Mouse (Mus musculus): ENCODE results near the gene Adamts17. TPM values are rescaled to one million over a fixed set of nuclear protein-coding genes. Genes with fewer than 3 reads are reported as not detected.
A peak's percentile ranks its signal among the peaks of the same experiment; 100 is the strongest.

Gene Adamts17
- polyA plus RNA-seq, 1 experiment = 2.1 TPM

DNA sequence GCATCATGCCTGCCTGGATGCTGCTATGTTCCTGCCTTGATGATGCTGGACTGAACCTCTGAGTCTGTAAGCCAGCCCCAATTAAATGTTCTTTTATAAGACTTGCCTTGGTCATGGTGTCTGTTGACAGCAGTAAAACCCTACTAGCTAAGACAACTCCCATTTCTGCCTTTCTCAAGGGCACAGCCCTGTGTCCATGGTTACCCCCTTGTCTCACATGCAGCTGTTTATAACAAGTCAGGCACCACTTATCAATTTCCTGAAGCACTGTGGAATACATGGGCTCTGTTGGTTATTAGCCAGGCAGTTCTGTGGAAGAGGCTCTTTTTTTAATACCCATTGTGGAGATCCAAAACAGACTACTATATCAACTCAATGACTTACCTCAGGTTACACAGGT, 193.1 kb downstream of the Adamts17 start:
- no peak for DNase-seq (ENCODE audit: low spot score)

DNA sequence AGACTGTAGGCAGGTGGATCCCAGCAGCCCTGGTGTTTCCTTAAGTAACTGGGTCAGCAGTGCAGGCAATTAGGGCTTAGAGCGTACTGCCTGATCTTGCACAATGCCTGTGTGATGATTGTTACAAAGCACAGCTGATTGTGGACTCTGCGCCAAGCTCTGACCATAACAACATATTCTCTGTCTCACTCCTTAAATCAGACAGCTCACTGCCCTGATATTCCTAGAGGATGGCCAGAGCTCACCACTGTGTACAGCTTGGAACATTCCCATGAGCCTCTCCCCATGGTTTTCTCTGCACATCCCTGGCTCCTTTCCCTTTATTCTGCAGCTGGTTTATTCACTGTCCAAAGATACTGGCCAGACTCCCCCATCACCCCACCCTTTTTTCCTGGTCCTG, 194.8 kb downstream of the Adamts17 start:
- no peak for DNase-seq (ENCODE audit: low spot score)

DNA sequence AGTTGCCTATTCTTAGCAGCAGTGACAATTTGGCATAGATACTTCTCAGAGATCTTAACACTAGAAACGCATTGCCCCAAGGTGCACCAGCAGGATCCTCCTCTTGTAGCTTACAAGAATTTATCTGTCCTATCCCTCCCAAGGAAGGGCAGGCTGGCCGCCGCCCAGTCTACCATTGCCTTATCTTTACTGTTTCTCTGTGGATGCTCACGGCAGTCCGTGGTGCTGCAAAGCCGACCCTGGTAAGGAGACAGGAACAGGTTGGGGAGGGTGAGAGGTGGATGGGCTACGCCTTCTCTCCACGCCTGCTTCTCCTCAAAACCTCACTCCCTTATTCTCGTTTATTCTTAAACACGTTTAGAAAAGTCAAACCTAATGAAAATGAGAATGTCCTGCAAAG, 195.7 kb downstream of the Adamts17 start:
- no peak for DNase-seq (ENCODE audit: low spot score)

DNA sequence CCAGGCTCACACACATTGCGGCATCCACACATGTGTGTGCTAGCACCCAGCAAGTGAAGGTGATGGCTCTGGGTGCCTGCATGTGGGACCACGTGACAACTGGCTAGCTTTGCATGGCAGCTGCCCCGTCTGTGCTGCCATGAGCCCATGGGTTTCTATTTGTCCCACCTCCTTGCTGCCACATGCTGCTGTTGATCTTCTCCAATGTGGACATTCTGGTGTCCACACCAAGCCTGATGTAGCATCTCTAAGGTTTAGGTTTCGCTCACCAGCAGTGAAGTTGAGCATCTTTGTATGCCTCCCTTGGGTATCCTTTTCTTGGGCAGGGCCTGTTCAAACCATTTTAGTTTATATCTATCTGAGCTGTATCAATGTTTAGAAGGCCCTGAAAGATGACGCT, 196.1 kb downstream of the Adamts17 start:
- no peak for DNase-seq (ENCODE audit: low spot score)

DNA sequence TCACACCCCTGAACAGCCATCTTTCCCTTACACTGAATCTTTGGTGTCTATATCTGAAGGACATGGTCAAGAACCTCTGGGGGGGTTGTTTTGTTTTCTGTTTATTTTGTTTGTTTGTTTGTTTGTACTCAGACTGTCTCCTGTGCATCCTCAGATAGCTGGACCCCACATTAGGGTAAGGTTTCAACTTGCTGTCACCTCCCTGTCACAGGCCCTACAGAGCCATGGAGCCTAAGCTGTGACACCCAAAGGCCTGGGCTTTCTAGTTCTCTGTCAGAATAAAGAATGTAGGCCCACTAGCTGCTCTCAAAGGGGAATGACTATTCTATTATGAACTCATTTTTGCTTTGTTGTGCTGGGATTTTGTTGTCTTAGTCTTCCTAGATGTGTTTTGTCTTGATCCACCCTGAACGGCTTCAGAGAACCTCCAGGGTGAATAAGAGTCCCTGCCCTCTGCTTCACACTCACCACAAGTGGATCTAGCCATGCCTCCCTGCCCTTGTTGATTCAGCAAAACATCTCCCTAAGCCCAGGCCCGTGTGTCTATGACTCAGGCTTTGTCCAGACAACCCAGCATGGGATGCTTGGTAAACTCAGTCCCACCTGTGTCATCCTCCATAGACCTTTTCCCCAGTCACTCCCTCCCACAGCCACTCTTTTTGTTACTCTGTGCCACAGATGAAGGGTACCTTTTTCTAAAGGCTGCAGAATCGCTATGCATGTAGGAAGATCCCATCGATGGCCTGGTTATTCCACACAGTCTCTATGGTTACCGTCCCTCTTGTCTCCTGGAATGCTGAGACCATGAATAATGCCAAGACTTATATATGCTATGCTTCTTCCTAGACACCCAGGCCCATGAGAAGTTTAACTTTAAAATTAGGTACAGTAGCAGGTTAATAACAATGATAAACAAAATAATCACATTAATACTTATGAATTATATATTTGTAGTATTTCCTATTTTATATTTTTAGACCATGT, 197.3 kb downstream of the Adamts17 start:
- no peak for DNase-seq (ENCODE audit: low spot score)

DNA sequence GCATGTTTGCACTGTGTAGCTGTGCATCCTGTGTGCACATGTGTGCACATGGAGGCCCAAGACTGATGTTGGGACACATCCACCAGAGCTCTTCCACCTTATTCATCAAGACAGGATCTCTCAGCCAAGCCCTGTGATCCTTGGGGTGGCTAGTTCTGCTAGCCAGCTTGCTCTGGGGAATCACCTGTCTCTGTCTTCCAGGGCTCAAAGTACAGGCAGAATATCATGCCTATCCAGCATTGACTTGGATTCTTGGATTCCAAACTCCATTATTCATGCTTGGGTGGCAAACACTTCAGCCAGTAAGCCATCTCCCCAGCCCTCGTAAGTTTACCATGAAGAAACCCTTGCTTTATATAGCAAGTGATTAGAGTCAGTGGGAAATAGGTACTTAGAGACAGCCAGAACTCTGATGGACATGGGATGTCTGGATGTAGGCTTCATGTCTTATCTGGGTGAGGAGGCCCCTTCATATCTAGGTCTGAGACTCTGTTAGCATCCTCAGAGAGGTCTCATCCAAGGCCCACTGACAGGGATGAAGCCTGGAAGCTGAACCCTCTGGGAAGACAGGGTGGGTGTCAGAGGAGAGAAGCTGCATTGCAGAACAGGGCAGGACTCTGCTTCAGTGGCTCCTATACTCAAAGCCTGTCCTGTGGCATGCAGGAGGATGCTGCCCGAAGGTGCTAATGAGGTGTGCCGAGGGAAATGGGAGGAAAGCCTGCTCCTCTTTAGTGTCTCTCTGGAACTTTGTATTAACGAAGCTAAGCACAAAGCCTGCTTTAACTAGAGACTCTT, 198.4 kb downstream of the Adamts17 start:
- no peak for DNase-seq (ENCODE audit: low spot score)

DNA sequence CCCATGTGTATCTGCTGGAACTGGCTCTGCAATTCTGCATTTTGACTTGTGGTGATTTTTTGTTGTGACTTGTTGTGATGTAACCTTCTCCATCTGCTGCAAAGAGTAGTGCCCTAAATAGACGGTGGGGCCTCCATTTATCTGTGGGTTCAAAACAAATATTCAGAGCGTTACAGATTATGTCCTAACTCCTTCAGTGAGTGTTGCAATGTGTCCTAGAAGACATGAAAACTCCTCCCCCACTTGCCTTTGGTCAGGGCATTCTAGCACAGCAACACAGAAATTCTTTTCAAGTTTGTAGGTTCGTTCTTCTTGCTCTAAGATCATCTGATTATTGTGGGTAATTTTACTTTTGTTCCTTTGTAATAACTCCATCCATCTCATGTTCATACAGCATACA, 199.6 kb downstream of the Adamts17 start:
- DNase-seq (ENCODE audit: low spot score) = no peak

DNA sequence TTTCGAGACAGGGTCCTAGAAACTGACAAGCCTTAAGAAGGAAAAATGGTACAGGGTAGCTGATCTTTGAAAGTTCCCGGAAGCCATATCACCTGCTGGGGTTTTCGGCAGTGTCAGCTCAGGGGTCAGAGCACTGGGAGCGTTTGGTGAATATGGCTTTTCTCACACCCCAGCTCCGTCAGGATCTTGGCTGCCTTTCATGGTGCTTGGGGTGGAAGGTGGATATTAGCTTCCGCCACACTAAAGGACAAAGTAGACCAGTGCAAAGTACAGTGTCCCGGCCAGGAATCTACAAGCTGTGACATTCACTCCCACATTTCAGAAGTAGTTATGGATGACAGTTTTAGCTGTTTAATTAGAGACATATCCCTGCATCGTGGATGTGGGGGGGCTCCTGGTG, 200.3 kb downstream of the Adamts17 start:
- no peak for DNase-seq (ENCODE audit: low spot score)

DNA sequence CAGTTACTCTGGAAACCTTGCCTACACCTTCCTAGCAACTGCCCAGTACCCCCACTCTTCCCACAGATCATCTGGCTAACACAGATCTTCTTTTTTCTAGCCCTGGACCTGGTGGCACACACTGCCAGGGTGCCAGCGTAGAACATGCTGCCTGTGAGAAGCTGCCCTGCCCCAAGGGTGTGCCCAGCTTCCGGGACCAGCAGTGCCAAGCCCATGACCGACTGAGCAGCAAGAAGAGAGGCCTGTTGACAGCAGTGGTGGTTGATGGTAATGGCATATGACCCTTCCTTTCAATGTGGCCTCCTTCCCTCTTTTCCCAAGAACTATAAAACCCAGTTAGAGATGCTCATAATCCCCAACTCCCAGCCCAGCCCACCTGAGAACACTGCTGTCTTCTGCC, 202.2 kb downstream of the Adamts17 start:
- DNase-seq (ENCODE audit: low spot score) = no peak

DNA sequence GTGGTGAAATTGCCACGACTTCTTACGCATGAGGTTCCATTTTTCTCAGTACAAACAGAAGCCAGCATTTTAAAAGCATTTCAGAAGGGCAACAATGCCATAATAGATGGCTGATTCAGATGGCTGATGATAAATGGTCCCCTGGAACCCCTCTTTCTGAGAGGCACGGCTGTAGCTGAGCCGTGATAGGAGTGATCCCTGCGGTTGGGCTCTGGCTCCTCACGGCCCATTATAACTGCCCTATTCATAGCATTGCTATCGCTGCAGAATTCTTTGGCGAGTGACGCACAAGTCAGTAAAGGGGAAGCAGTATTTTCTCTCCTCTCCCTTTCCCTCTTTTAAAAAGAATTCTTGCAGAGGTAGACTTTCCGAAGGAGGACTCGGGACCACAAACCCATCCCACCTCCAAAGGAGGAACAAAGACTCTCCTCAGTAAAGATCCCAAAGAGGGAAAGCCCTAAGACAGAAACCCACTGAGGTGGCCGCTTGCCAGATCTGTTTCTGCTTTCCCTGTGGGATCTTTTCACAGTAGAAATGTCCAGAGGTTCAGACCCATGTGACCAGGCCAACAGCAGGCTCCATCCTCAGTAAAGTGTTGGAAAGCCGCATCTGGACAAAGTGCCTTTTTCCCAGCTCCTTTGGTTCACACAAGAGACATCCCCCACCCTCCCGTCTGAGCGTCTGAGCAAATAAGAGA, 204.7 kb downstream of the Adamts17 start:
- peak; percentile 16 for DNase-seq (ENCODE audit: low spot score)

DNA sequence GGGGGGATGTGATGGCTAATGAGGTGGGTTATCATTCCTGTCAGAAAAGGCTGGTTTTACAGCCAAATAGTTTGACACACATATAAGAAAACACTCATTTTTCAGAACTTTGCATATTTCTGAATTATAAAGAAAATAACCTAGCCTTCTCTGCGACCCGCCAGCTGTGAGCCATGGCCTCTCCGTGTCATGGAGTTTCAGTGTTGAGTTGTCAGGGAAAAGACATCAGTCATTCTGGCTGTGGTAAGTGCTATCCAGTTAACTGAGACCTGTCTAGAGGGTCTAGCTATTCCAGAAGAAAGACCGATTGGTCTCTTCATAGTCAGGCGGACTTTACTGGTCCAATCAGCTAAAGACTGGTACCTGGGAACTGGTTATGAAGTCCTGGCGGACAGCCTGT, 205.7 kb downstream of the Adamts17 start:
- peak; percentile 7 for DNase-seq (ENCODE audit: low spot score)

DNA sequence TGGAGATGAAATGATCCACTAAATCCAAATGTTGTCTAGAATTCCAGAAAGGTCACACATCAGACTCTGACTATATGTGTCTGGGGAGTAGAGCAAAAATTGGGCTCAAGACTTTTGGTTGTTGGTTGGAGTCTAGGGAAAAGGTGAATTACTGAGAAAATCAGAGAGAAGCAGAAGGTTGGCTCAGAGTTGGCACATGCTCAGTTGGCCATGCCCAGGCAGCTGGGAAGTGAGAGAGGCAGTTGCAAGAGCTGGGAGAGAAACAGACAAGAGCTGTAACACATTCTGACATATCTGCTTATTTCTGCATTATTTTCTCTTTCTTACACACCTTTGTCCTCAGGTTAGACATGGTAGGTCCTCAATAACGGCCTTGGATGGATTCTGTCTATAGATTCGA, 209.7 kb downstream of the Adamts17 start:
- DNase-seq (ENCODE audit: low spot score) = no peak

DNA sequence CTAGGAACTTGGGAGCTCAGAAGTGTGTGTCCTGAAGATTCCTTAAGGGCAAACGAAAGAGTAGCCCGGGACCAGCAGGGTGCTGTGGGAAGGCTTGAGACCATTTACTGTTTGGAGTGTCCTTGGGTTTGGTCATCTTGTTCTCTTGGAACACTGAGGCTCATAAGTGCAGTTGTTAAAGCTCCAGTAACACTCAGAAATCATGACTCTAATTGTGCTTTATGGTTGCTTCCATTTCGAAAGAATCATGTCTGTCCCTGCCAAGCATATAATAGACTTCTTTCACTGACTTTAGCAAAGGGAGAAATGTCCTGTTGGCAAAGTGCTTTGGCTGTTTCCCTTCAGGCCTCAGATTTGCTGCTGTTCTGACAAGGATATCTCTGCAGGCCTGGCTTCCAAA, 210.9 kb downstream of the Adamts17 start:
- DNase-seq (ENCODE audit: low spot score) = no peak

DNA sequence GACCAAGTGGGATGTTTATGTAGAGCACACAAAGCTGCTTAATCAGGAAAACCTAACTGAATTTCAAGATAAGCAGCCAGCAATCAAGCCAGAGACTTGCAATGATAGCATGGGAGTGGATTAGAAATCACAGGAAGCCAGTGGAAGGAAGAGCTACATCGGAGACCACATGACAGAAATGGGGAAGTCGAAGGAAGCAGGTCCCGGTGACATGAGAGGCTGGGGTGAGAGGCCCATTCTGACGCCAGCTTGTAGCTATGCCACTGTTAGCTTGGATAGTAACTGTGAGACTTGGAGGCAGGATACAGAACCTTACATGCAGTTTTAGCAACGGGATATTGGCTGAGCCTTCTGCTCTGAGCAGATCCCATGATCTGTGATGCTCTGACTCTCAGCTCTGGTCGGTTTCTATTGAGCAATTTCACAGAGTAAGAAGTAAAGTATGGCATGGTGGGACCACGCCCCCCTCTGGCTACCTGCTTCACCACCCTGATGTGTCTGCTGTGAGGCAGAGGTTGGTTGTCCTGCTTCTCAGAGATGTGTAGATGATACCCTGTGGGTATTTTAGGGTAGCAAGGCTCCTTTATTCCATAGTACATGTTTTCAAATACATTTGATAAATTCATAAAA, 211.7 kb downstream of the Adamts17 start:
- no peak for DNase-seq (ENCODE audit: low spot score)

DNA sequence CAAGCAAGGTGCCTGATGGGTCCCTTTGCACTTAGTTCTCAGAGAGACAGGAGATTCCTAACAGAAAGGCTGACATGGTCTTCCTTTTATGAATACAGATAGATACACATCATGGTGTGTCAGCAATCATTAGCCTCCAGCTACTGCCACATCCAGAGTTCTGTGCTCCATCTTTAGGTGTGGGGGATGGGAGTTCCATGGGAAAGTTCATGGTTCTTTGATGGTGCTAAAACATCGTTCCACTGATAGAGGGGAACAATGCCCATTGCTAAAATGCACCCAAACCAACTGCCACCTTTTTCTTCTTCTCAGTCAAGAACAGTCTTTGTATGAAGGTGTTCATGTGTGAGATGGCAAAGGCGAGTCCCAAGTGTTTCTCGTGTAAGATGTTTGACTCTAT, 215.3 kb downstream of the Adamts17 start:
- DNase-seq (ENCODE audit: low spot score) = no peak

DNA sequence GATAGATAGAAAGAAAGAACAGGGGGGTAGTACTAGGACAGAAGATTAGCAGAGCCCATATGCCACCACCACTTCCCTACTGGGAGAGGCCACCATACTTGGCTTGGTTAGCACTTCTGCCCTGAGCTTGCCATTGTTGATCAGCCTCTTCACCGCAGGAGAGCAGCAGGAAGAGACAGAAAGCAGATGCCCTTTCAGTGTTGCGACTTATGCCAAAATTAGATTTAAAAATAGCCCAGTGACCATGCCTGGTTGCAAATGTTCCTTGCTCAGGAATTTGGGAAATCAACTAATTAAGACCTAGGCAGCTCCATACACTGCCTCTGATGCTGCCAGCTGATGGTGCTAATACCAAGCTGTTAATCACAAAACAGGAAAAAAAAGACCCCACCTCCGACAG, 216.0 kb downstream of the Adamts17 start:
- no peak for DNase-seq (ENCODE audit: low spot score)

DNA sequence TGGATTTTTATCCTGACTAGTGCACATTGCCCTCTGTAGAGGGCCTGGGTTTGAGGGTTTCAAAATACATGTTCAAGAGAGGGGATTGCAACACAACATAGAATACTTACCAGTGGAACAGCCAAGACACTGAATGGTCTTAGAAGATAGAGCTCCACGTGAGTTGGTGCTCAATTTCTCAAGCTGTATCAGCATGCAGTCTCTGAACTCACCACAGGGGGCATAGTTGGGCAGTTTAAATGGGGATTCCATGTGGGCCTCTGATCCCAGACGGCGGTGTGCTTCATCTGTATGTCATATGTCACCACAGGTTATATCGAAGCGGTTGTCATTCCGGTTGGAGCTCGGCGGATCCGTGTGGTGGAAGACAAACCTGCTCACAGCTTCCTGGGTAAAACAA, 222.2 kb downstream of the Adamts17 start:
- no peak for DNase-seq (ENCODE audit: low spot score)

DNA sequence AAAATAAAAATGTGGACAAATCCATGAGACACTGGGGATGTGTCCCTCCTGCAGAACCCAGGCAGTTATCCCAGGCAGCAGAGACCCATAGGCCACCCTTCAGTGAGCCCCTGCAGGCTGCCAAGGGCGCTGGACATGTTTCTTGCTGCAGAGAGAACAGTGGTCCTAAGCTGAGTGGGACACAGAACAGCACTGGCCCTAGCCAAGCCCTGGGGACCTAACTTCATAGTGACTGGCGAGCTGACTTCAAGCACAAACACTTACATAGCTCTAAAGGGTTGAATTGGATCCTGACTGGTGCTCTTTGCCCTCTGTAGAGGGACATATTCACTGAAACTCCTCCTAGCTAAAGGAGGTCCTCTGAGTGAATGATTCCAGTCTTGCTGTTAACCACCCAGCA, 223.0 kb downstream of the Adamts17 start:
- DNase-seq (ENCODE audit: low spot score) = no peak

DNA sequence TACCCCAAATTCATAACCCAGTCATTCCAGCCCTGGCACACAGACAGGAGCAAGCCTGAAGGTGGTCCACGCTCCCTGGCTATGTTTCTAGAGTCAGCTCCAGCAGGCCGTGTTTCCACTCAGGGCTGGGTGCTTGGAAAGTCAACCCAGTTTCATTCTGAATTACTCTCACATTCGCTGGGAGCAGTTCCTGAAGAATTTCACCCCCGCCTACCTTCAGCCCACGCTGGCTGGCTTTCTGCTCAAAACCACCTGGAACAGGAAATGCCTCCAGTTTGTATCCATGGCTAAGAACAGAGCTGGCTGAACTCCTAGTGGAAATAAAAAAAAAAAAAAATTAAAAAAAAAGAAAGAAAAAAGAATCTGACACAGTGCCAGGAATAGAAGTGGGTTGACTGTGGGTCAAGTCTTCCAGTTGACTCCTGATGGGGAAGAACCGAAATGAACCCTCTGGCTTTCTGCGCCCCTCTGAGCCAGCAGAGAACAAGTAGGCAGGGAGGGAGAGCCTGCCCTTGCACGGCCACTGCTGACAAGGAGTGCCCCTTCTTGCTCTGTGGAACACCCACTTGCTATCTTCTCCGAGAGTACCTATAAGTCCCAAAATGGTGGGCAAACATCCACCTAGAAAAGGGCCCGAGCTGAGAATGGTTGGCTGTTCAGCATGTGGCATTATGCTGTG, 225.2 kb downstream of the Adamts17 start:
- DNase-seq (ENCODE audit: low spot score) = no peak

DNA sequence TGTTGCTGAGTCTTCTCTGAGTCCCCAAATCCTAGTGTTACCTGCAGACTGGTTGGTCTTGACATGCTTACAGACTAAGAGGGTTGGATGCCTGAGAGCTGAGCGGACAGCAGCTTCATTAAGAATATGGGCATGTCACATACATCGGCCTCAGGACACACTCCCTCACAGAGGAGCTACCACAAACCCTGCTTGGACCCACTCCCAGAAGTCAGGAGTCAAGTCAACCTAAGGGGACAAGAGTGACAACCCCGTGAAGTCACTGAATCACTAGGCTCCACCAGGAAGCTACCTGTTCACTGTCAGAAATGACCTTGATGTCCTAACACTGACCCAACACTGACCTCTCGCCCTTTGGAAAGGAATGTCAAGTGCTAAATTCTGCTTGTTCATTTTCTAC, 226.1 kb downstream of the Adamts17 start:
- no peak for DNase-seq (ENCODE audit: low spot score)

DNA sequence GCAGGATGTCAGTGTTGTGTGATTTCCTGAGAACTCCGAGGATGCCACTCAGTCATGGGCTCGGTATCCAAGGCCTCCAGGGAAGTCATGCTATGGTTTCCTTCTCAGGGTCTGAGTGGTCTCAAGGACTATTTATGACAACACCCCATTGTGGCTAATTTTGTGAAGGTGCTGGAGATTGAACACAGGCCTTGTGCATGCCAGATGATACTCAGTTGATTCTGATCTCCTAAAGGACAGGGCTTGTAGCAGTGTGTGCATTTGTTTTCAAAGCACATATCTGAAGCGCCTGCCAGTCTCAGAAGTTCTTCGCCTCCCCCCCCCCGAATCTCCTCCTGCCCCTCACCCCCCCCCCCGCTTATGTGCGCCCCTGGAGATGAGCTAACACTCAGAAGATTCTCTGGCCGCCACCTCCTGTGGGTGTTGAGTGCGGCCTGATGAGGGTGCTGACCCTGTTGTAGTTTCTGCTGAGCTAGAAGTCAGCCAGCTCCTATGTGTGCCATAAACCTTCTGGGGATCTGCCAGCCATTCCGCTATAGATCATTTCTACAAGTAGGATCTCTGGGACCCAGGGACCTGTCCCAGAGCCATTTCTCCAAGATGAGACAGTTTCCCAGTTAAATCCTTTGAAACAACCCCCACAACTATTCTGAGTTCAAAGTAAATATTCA, 232.6 kb downstream of the Adamts17 start:
- peak; percentile 4 for DNase-seq (ENCODE audit: low spot score)

All from urinary bladder, adult 2 months (tissue).